Mouse (Mus musculus) testis, adult 2 months (tissue): ENCODE results near the gene Lgals3. TPM values are rescaled to one million over a fixed set of nuclear protein-coding genes. Genes with fewer than 3 reads are reported as not detected.

Source experiments
- H3K27ac ChIP-seq: fragments of 200-500 bp; 2 replicates; pipeline ENCODE4 v1.5.1; 2012; ENCODE audit warnings: low read depth, low read length; ENCODE audit not compliant: control insufficient read depth, insufficient read depth
- H3K27me3 ChIP-seq: fragments of 200-500 bp; 2 replicates; pipeline ENCODE4 v1.6.1; 2012; ENCODE audit warnings: mild to moderate bottlenecking, low read length, moderate library complexity; ENCODE audit not compliant: control insufficient read depth, insufficient read depth
- H3K36me3 ChIP-seq: fragments of 200-500 bp; 2 replicates; pipeline ENCODE4 v1.6.1; 2012; ENCODE audit warnings: mild to moderate bottlenecking, low read length; ENCODE audit not compliant: control insufficient read depth, insufficient read depth
- H3K4me1 ChIP-seq: fragments of 200-500 bp; 2 replicates; pipeline ENCODE4 v1.6.1; 2012; ENCODE audit warnings: low read length; ENCODE audit not compliant: control insufficient read depth, insufficient read depth
- H3K4me3 ChIP-seq: fragments of 200-500 bp; 2 replicates; pipeline ENCODE4 v1.5.1; 2012; ENCODE audit warnings: low read depth, mild to moderate bottlenecking, low read length, moderate library complexity, mixed read lengths; ENCODE audit not compliant: control insufficient read depth
- CTCF ChIP-seq: fragments of 200-500 bp; IDR thresholded peaks from 2 replicates; pipeline ENCODE4 v1.5.1; 2012; ENCODE audit warnings: low read depth, mild to moderate bottlenecking, inconsistent platforms, low read length, moderate library complexity; ENCODE audit not compliant: control insufficient read depth, insufficient read depth, insufficient replicate concordance
- POLR2A ChIP-seq: fragments of 200-500 bp; IDR thresholded peaks from 2 replicates; pipeline ENCODE4 v1.6.1; 2012; ENCODE audit warnings: low read depth, mild to moderate bottlenecking, inconsistent platforms, low read length, moderate library complexity; ENCODE audit not compliant: control insufficient read depth
- polyA plus RNA-seq: library from polyadenylated mRNA; depleted of rRNA; stranded (reverse); fragments of >200 nt; gene quantifications from 2 replicates; pipeline ENCODE4 v1.2.3, GENCODE M21; 2012

Gene Lgals3
- polyA plus RNA-seq, 1 experiment = 8.9 TPM

GRCm38 (mm10) chr14:47335300-47335699 is 32.3 kb upstream of the Lgals3 start:
- Histone ChIP-seq H3K27me3 (no peaks in the 10 kb centered on the region), H3K27ac (no peak overlapping the region), H3K4me3 (no peak overlapping the region), H3K4me1 (no peaks in the 10 kb centered on the region), H3K36me3 (no peaks in the 10 kb centered on the region)
- no peak for TF ChIP-seq CTCF
- no peak for TF ChIP-seq POLR2A

- Histone ChIP-seq H3K27me3 (no peaks in the 10 kb centered on the region), H3K36me3 (no peaks in the 10 kb centered on the region), H3K4me1 (no peaks in the 10 kb centered on the region), H3K4me3 (no peak overlapping the region), H3K27ac (0 out of 2 replicates have a peak overlapping the region, but pooled peaks have one; percentile 3)
- no peak for TF ChIP-seq POLR2A
- TF ChIP-seq CTCF = no peak
Observed at GRCm38 (mm10) chr14:47340231-47340925, 27.2 kb upstream of the Lgals3 start.

GRCm38 (mm10) chr14:47341811-47342291 is 25.7 kb upstream of the Lgals3 start:
- Histone ChIP-seq H3K36me3 (no peaks in the 10 kb centered on the region), H3K4me3 (no peak overlapping the region), H3K27ac (no peak overlapping the region), H3K27me3 (no peaks in the 10 kb centered on the region), H3K4me1 (no peaks in the 10 kb centered on the region)
- TF ChIP-seq CTCF (no peak), POLR2A (no peak)

- TF ChIP-seq POLR2A (no peak), CTCF (no peak)
- H3K27me3 ChIP-seq = no peaks in the 10 kb centered on the region
- no peaks in the 10 kb centered on the region for H3K36me3 ChIP-seq
- H3K27ac ChIP-seq = no peak overlapping the region
- no peaks in the 10 kb centered on the region for H3K4me1 ChIP-seq
- no peak overlapping the region for H3K4me3 ChIP-seq
Observed at GRCm38 (mm10) chr14:47346715-47347114, 20.8 kb upstream of the Lgals3 start.

GRCm38 (mm10) chr14:47350974-47351373 is 16.6 kb upstream of the Lgals3 start:
- Histone ChIP-seq H3K27ac (no peak overlapping the region), H3K27me3 (no peaks in the 10 kb centered on the region), H3K4me1 (peaks cover 6% of the 10 kb centered on the region), H3K36me3 (no peaks in the 10 kb centered on the region), H3K4me3 (no peak overlapping the region)
- TF ChIP-seq POLR2A = no peak

GRCm38 (mm10) chr14:47352272-47352671 is 15.3 kb upstream of the Lgals3 start:
- peaks cover 6% of the 10 kb centered on the region for H3K4me1 ChIP-seq
- no peaks in the 10 kb centered on the region for H3K27me3 ChIP-seq
- H3K27ac ChIP-seq = no peak overlapping the region
- H3K4me3 ChIP-seq = no peak overlapping the region
- H3K36me3 ChIP-seq = no peaks in the 10 kb centered on the region
- TF ChIP-seq CTCF (no peak), POLR2A (no peak)

GRCm38 (mm10) chr14:47353240-47353639 is 14.3 kb upstream of the Lgals3 start:
- no peak overlapping the region for H3K4me3 ChIP-seq
- TF ChIP-seq CTCF (no peak), POLR2A (no peak)
- H3K4me1 ChIP-seq = peaks cover 6% of the 10 kb centered on the region
- H3K27me3 ChIP-seq = no peaks in the 10 kb centered on the region
- no peaks in the 10 kb centered on the region for H3K36me3 ChIP-seq
- no peak overlapping the region for H3K27ac ChIP-seq
